Mouse (Mus musculus) E14TG2a.4 (cell line): Measurements from ENCODE around the gene Mthfsd.

ENCODE experiments used
- CTCF ChIP-seq: conservative IDR thresholded peaks from 2 replicates; pipeline ENCODE4 v1.5.1; 2014; ENCODE audit warnings: low read length
- NANOG ChIP-seq: IDR thresholded peaks from 2 replicates; pipeline ENCODE4 v1.6.1; 2014; ENCODE audit warnings: borderline replicate concordance, low read length, mixed read lengths
- POU5F1 ChIP-seq: IDR thresholded peaks from 2 replicates; pipeline ENCODE4 v1.6.1; 2014; ENCODE audit warnings: low read length, borderline replicate concordance

- TF ChIP-seq CTCF (no peak), POU5F1 (no peak), NANOG (no peak)
Measured at GRCm38 (mm10) chr8:121117906-121118305, 9.7 kb upstream of the Mthfsd start.
